Mouse (Mus musculus) bone marrow, adult 2 months (tissue): ENCODE data around the gene Sept9.

ENCODE experiments used
- CTCF ChIP-seq: fragments of 200-500 bp; IDR thresholded peaks from 2 replicates; pipeline ENCODE4 v1.5.1; 2011; ENCODE audit warnings: low read length, control low read depth; ENCODE audit not compliant: control insufficient read depth, insufficient read depth
- POLR2A ChIP-seq: fragments of 200-500 bp; IDR thresholded peaks from 2 replicates; pipeline ENCODE4 v1.6.1; 2011; ENCODE audit warnings: low read depth, mild to moderate bottlenecking, control low read depth, low read length, borderline replicate concordance; ENCODE audit not compliant: control insufficient read depth

DNA sequence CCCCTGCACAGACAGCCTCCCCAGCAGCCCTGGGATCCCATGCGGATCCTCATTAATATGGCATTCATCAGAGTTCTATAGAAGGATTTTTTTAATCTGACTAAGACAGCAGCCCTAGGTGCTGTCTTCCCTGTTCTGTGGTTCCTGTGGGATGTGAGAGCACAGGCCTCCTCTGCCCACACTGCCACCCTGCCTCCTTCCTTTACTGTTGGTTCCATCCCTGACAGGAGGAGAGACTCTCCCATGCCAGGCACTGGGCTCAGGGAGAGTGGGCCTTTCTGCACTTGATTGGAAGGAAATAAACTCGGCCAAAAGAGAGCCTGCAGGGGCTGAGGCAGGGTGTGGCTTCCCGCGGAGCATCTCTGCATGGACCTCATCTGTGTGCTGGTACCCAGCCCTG, 174.4 kb downstream of the Sept9 start:
- TF ChIP-seq CTCF (no peak), POLR2A (no peak)
